Mouse (Mus musculus) brain, embryonic 14.5 days (tissue): ENCODE measurements around the gene Commd9.

Experiments
- CTCF ChIP-seq: fragments of 200-500 bp; IDR thresholded peaks from 2 replicates; pipeline ENCODE4 v1.5.1; 2012; ENCODE audit warnings: inconsistent platforms, mild to moderate bottlenecking, moderate library complexity, borderline replicate concordance; ENCODE audit not compliant: insufficient read depth, insufficient read length; ENCODE audit errors: extremely low read depth
- POLR2A ChIP-seq: fragments of 200-500 bp; IDR thresholded peaks from 2 replicates; pipeline ENCODE4 v1.6.1; 2012; ENCODE audit warnings: mild to moderate bottlenecking, inconsistent platforms, borderline replicate concordance; ENCODE audit not compliant: poor library complexity, insufficient read depth, insufficient read length, severe bottlenecking; ENCODE audit errors: extremely low read depth

GRCm38 (mm10) chr2:101842756-101843155 lies 43.3 kb upstream of the Commd9 start:
- TF ChIP-seq POLR2A = no peak
- no peak for TF ChIP-seq CTCF
